Mouse (Mus musculus): ENCODE data around the gene Grm7.

DNA sequence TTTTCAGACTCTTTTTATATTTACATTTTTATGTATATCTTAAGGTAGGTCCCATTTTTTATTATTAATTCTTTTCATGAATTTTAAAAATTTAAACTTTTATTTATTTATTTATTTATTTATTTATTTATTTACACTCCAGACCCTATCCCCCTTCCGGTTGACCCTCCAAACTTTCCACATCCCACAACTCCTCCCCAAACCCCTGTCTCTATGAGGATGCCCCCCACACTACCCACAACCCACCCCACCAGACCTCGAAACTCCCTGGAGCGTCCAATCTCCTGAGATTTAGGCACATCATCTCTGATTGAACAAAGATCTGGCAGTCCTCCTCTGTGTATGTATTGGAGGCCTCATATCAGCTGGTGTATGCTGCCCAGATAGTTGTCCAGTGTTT lies 69.6 kb downstream of the Grm7 start:
- no peak for TF ChIP-seq CTCF (IDR thresholded peaks at IDR 0.05; ENCODE audit: extremely low read depth, insufficient read depth, low read length)
- TF ChIP-seq POLR2A (IDR thresholded peaks at IDR 0.05; ENCODE audit: extremely low read depth, insufficient read depth, low read length): no peak

Measured in cortical plate, adult 2 months (tissue).